Mouse (Mus musculus): ENCODE measurements around the gene Gpc2. TPM values are rescaled to one million over a fixed set of nuclear protein-coding genes. Genes with fewer than 3 reads are reported as not detected.
A peak's percentile ranks its signal among the peaks of the same experiment; 100 is the strongest.

Gene Gpc2
- polyA plus RNA-seq, 1 experiment from 2014 or later = 24.2 TPM

DNA sequence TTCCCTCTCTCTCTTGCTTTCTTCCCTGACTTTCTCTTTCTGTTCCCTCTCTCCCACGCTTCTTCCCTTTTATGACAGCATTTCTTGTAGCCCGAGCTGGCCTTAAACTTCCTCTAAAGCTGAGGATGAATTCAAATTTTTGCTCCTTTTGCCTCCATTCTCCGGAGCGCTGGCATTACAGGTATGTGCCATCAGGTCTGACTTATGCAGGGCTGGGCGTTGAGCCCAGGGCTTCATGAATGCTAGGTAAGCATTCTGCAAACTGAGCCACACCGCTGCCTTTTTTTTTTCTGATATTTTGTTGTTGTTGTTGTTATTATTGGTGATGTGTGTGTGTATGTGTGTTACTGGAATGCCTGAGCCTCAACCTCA lies 15.6 kb downstream of the Gpc2 start:
- Histone ChIP-seq H3K9me3 (ENCODE audit: control insufficient read depth, low read length) (no peaks in the 10 kb centered on the region), H3K36me3 (replicated peaks; ENCODE audit: control insufficient read depth, insufficient read depth) (peaks cover 43% of the 10 kb centered on the region), H3K9ac (peak overlapping the region; percentile 96), H3K27me3 (ENCODE audit: control insufficient read depth, insufficient read depth, low read length) (no peaks in the 10 kb centered on the region), H3K4me3 (replicated peaks; ENCODE audit: low read length) (peak overlapping the region; percentile 93), H3K27ac (peak overlapping the region; percentile 82), H3K4me2 (replicated peaks) (peak overlapping the region; percentile 91), H3K4me1 (replicated peaks; ENCODE audit: control insufficient read depth, insufficient read depth, low read length) (peaks cover 20% of the 10 kb centered on the region)
- DNase-seq (ENCODE audit: low spot score) (no peak), ATAC-seq (ENCODE audit: low FRiP score) (no peak)
- 14% methylated on average over 6 of the region's 6 CpGs for WGBS

DNA sequence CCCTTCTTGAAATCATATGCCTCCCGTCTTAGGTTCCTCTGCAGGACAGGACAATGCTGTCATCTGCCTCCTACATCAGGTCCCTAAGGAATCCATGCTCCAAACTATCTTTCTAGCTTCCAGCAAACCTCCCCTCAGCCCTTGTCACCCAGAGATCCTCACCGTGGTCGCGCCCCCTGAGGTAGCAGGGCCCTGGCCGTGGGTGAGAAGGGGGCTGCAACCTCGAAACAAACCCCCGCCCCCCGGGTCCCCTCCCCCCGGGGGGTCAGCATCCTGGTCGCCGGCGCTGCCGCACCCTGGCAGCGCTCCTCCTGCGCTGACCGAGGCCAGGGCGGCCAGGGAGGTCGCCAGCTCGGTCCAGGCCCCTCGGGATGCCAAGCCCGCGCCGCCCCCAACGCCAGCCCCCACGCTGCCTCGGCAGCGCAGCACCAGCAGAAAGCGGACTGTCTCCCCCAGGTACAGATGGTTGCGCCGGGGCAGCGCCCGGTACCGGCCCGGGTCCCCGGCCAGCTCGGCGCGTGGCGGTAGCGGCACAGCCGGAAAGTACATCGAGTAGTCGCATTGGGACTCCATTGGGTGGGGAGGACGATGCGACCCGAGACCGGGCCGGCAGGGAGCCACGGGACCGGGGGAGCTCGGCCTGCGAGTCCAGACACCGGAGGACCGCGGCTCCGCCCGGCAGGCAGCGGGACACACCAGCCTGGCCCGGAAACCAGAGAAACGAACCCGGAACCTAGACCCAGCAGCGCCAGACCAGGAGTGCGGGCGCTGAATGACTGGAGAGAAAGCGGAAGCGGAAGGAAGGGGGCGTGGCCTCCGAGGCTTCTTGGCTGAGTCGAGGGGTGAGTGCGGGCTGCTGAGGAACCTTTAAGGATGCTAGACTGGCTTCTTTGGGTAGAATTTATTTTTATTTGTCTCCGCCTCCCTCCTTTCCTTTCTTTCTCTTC lies 16.3 kb downstream of the Gpc2 start, which contains the start of gene BC037034:
Gene BC037034, minus strand, starts transcription at position 774 of the 947 bp plus-strand sequence.
- H3K36me3 ChIP-seq (replicated peaks; ENCODE audit: control insufficient read depth, insufficient read depth) = peaks cover 50% of the 10 kb centered on the region
- peak; percentile 91 for ATAC-seq (ENCODE audit: low FRiP score)
- under 1% methylated on average over 71 of the region's 71 CpGs for WGBS

DNA sequence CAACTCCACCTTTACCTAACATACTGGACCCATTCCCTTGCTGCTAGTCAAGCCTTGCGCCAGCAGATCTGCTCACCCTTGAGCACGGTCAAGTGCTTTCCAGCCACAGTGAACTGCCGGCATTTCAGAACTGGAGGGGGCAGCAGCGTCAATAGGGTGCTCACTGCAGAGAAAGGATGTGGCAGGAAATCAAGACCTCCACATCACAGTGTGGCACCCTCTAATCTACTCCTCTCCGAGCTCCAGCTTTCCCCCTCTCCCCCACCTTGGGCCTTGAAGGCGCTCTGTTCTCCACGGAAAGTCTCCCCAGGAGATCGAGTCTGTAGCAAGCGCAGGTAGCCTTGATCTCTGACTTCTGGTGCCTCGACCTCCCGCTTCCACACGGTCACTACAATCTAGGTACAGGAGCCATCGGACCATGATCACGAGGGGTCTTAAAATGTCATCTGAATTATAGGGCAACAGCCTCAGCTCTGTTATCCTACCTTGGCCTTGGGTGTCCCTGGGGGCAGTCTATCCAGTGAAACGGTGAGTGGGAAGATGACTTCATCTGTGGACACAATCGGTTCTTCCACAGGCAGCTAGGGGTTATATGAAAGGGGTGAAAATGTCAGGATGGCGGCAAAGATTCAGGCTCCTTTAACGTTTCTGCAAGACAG lies 17.1 kb downstream of the Gpc2 start:
- Histone ChIP-seq H3K36me3 (replicated peaks; ENCODE audit: control insufficient read depth, insufficient read depth) (peaks cover 55% of the 10 kb centered on the region), H3K4me2 (replicated peaks) (peak overlapping the region; percentile 91), H3K9me3 (ENCODE audit: control insufficient read depth, low read length) (no peaks in the 10 kb centered on the region), H3K27me3 (ENCODE audit: control insufficient read depth, insufficient read depth, low read length) (no peaks in the 10 kb centered on the region), H3K4me3 (replicated peaks; ENCODE audit: low read length) (peak overlapping the region; percentile 93), H3K9ac (peak overlapping the region; percentile 96), H3K27ac (no peak overlapping the region), H3K4me1 (replicated peaks; ENCODE audit: control insufficient read depth, insufficient read depth, low read length) (peaks cover 20% of the 10 kb centered on the region)
- DNase-seq (ENCODE audit: low spot score) (no peak), ATAC-seq (ENCODE audit: low FRiP score) (no peak)
- WGBS = 71% methylated on average over 18 of the region's 18 CpGs

More for the DNA sequence above, 16.3 kb downstream of the Gpc2 start, which contains the start of gene BC037034:
- Histone ChIP-seq H3K9me3 (ENCODE audit: control insufficient read depth, low read length) (no peaks in the 10 kb centered on the region), H3K9ac (peak within 1 kb of the TSS; percentile 96), H3K4me2 (replicated peaks) (peak within 1 kb of the TSS; percentile 91), H3K27ac (peak within 1 kb of the TSS; percentile 82), H3K27me3 (ENCODE audit: control insufficient read depth, insufficient read depth, low read length) (no peaks in the 10 kb centered on the region), H3K4me1 (replicated peaks; ENCODE audit: control insufficient read depth, insufficient read depth, low read length) (peaks cover 20% of the 10 kb centered on the region), H3K4me3 (replicated peaks; ENCODE audit: low read length) (peak within 1 kb of the TSS; percentile 93)
- DNase-seq (ENCODE audit: low spot score) = peak; percentile 92

DNA sequence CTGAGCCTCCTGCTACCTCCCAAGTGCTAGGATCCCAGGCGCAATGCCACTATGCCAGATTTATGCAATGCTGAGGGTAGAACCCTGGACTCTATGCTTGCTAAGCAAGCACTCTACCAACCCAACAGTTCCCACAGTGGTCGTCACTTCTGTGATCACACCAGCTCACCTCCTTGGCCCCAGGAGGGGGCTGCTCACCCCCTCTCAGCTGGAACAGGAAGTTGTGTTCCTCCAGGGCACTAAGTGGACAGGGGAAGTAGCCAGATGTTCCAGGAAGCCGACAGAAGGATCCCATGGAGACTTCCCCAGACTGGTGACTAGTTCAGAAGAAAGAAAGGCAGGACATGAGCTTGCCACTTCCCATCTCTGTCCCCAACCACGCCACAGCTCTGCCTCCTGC lies 17.8 kb downstream of the Gpc2 start:
- Histone ChIP-seq H3K9ac (0 out of 2 replicates have a peak overlapping the region, but pooled peaks have one; percentile 96), H3K4me1 (replicated peaks; ENCODE audit: control insufficient read depth, insufficient read depth, low read length) (peaks cover 20% of the 10 kb centered on the region), H3K9me3 (ENCODE audit: control insufficient read depth, low read length) (no peaks in the 10 kb centered on the region), H3K36me3 (replicated peaks; ENCODE audit: control insufficient read depth, insufficient read depth) (peaks cover 58% of the 10 kb centered on the region), H3K4me3 (replicated peaks; ENCODE audit: low read length) (no peak overlapping the region), H3K27me3 (ENCODE audit: control insufficient read depth, insufficient read depth, low read length) (no peaks in the 10 kb centered on the region), H3K4me2 (replicated peaks) (peak overlapping the region; percentile 91), H3K27ac (no peak overlapping the region)
- 84% methylated on average over 4 of the region's 4 CpGs for WGBS
- no peak for DNase-seq (ENCODE audit: low spot score)
- no peak for ATAC-seq (ENCODE audit: low FRiP score)

DNA sequence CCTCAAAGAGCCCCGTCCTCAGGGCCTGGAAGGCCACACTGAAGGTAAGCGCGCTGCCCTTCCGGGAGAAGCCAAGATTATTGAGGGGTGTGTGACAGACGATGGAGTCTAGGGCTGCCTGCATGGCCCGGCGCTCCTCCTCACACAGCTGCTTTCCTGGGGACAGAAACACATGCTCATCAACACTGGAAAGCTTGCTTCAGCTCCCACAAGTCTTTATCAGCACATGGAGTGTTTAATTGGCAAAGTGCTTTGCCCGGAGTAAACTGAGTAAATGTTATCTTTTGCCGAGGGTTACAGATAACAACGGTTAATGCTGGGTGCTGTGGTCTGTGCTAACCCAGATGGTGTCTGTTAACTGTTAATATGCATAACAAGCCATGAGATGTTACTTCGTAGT lies 19.0 kb downstream of the Gpc2 start:
- ATAC-seq (ENCODE audit: low FRiP score) = no peak
- H3K27me3 ChIP-seq (ENCODE audit: control insufficient read depth, insufficient read depth, low read length) = no peaks in the 10 kb centered on the region
- H3K4me3 ChIP-seq (replicated peaks; ENCODE audit: low read length) = no peak overlapping the region
- DNase-seq (ENCODE audit: low spot score) = no peak
- WGBS = 93% methylated on average over 11 of the region's 11 CpGs
- H3K9me3 ChIP-seq (ENCODE audit: control insufficient read depth, low read length) = no peaks in the 10 kb centered on the region
- peaks cover 50% of the 10 kb centered on the region for H3K36me3 ChIP-seq (replicated peaks; ENCODE audit: control insufficient read depth, insufficient read depth)
- H3K4me2 ChIP-seq (replicated peaks) = no peak overlapping the region
- no peak overlapping the region for H3K9ac ChIP-seq
- peaks cover 29% of the 10 kb centered on the region for H3K4me1 ChIP-seq (replicated peaks; ENCODE audit: control insufficient read depth, insufficient read depth, low read length)
- H3K27ac ChIP-seq = no peak overlapping the region

DNA sequence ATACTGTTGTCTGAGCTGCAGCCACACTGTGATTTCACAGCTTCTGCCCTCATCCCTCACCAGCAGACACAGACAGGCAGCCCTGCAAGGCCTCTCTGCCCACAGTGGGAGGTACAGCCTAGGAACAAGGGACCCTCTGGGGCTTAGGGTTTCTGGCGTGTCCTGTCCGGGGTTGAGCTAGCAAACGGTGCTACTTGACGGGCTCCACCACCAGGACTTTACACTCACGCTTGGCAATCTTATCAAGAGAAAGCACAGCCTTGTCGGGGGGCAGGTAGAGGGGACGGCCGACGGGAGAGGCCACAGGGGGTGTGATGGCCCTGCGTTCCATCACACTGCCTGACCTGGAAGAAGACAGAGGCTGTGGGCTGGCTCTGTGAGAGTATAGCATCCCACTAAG lies 19.8 kb downstream of the Gpc2 start:
- H3K27me3 ChIP-seq (ENCODE audit: control insufficient read depth, insufficient read depth, low read length) = no peaks in the 10 kb centered on the region
- 84% methylated on average over 10 of the region's 10 CpGs for whole genome bisulfite sequencing
- no peak overlapping the region for H3K9ac ChIP-seq
- H3K4me1 ChIP-seq (replicated peaks; ENCODE audit: control insufficient read depth, insufficient read depth, low read length) = peaks cover 28% of the 10 kb centered on the region
- no peak for DNase-seq (ENCODE audit: low spot score)
- no peaks in the 10 kb centered on the region for H3K9me3 ChIP-seq (ENCODE audit: control insufficient read depth, low read length)
- H3K27ac ChIP-seq = no peak overlapping the region
- peaks cover 46% of the 10 kb centered on the region for H3K36me3 ChIP-seq (replicated peaks; ENCODE audit: control insufficient read depth, insufficient read depth)
- H3K4me2 ChIP-seq (replicated peaks) = no peak overlapping the region
- H3K4me3 ChIP-seq (replicated peaks; ENCODE audit: low read length) = no peak overlapping the region
- ATAC-seq (ENCODE audit: low FRiP score) = no peak

DNA sequence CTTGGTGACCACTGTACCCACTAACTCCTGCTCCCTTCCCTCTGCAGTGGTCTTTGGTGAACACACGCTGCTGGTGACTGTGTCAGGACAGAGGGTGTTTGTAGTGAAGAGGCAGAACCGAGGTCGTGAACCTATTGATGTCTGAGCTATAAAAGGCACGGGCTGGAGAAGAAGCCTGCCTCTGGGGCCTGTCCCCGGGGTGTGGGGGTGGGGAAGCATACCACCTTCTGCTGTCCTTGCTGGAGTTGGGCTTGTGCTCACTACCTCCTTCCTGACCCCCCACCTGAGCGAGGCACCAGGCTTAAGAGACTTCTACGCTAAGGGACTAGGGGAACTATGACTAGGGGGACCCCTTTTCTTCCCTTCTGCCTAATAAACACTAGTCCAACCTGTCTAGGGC lies 20.8 kb downstream of the Gpc2 start:
- no peak for ATAC-seq (ENCODE audit: low FRiP score)
- Histone ChIP-seq H3K4me1 (replicated peaks; ENCODE audit: control insufficient read depth, insufficient read depth, low read length) (peaks cover 25% of the 10 kb centered on the region), H3K36me3 (replicated peaks; ENCODE audit: control insufficient read depth, insufficient read depth) (peaks cover 46% of the 10 kb centered on the region), H3K9me3 (ENCODE audit: control insufficient read depth, low read length) (no peaks in the 10 kb centered on the region), H3K4me2 (replicated peaks) (no peak overlapping the region), H3K27ac (no peak overlapping the region), H3K27me3 (ENCODE audit: control insufficient read depth, insufficient read depth, low read length) (no peaks in the 10 kb centered on the region), H3K4me3 (replicated peaks; ENCODE audit: low read length) (no peak overlapping the region), H3K9ac (no peak overlapping the region)
- DNase-seq (ENCODE audit: low spot score) = no peak
- 73% methylated on average over 7 of the region's 7 CpGs for WGBS

DNA sequence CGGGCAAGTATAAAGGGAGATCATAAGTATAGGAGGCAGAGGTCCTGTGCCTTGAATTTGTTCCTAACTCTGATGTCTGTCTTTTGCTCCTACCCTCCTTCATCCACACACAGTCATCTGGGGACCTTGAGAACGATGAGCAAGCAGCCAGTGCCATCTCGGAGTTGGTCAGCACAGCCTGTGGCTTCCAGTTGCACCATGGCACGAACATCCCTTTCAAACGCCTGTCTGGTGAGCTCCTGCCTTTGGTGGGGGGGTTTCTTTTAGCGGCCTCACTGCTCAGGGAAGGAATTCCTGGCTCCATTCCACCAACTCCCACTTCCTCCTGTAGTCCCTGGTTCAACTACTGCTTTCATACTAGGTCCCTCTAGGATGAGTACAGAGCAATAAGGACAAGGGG lies 21.3 kb downstream of the Gpc2 start:
- H3K27ac ChIP-seq = no peak overlapping the region
- peaks cover 25% of the 10 kb centered on the region for H3K4me1 ChIP-seq (replicated peaks; ENCODE audit: control insufficient read depth, insufficient read depth, low read length)
- 94% methylated on average over 6 of the region's 6 CpGs for WGBS
- no peak overlapping the region for H3K4me3 ChIP-seq (replicated peaks; ENCODE audit: low read length)
- DNase-seq (ENCODE audit: low spot score) = no peak
- H3K9ac ChIP-seq = no peak overlapping the region
- ATAC-seq (ENCODE audit: low FRiP score) = no peak
- no peaks in the 10 kb centered on the region for H3K9me3 ChIP-seq (ENCODE audit: control insufficient read depth, low read length)
- H3K27me3 ChIP-seq (ENCODE audit: control insufficient read depth, insufficient read depth, low read length) = no peaks in the 10 kb centered on the region
- no peak overlapping the region for H3K4me2 ChIP-seq (replicated peaks)
- H3K36me3 ChIP-seq (replicated peaks; ENCODE audit: control insufficient read depth, insufficient read depth) = peaks cover 46% of the 10 kb centered on the region

DNA sequence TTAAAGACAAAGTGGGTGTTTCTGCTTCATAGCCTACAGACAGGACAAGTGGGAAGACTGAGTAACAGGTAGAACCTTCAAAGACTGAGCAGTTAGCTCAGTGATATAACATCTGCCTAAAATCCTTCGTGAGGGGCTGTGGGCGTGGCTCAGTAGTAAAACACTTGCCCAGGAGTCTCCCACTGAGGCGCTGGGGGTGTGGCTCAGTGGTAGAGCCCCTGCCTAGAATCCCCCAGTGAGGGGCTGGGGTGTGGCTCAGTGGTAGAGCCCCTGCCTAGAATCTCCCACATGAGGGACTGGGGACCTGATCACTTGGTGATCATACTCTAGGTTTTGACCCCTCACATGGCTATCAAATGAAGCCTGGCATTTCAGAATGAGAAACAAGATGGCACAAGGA lies 21.7 kb downstream of the Gpc2 start:
- no peak for DNase-seq (ENCODE audit: low spot score)
- no peak overlapping the region for H3K27ac ChIP-seq
- H3K4me1 ChIP-seq (replicated peaks; ENCODE audit: control insufficient read depth, insufficient read depth, low read length) = peaks cover 23% of the 10 kb centered on the region
- H3K9me3 ChIP-seq (ENCODE audit: control insufficient read depth, low read length) = no peaks in the 10 kb centered on the region
- ATAC-seq (ENCODE audit: low FRiP score) = no peak
- peaks cover 46% of the 10 kb centered on the region for H3K36me3 ChIP-seq (replicated peaks; ENCODE audit: control insufficient read depth, insufficient read depth)
- H3K9ac ChIP-seq = no peak overlapping the region
- no peak overlapping the region for H3K4me2 ChIP-seq (replicated peaks)
- H3K27me3 ChIP-seq (ENCODE audit: control insufficient read depth, insufficient read depth, low read length) = no peaks in the 10 kb centered on the region
- no peak overlapping the region for H3K4me3 ChIP-seq (replicated peaks; ENCODE audit: low read length)
- WGBS = 81% methylated on average over 3 of the region's 3 CpGs

All from hindbrain, embryonic 14.5 days (tissue).